Mouse (Mus musculus): ENCODE results near the gene Uevld. TPM values are rescaled to one million over a fixed set of nuclear protein-coding genes. Genes with fewer than 3 reads are reported as not detected.

The Uevld gene
- polyA plus RNA-seq, 1 experiment from 2014 or later, result 5.3 TPM

DNA sequence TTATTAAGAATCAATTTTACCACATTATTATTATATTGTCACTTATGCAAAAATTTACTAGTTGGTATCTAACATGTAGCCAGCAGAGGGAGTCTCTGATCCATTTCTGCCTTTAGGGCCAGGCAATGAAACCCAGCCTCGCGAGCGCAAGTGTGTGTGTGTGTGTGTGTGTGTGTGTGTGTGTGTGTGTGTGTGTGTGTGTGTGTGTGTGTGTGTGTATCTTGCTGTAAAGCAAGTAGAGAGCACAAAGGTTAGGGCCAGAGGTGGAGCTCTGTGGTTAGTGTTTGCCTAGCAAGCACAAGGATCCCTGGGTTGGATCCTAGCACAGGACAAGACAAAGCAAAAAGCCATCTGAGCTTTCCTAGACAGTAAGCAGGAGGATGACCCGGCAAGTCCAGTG lies 22.5 kb downstream of the Uevld start:
- Histone ChIP-seq H3K4me3 (ENCODE audit: low read depth, low read length) (no peak overlapping the region), H3K27me3 (ENCODE audit: control insufficient read depth, insufficient read depth, low read depth, low read length) (no peaks in the 10 kb centered on the region), H3K9me3 (replicated peaks; ENCODE audit: control insufficient read depth, low read length, poor library complexity, severe bottlenecking) (no peaks in the 10 kb centered on the region), H3K27ac (ENCODE audit: low read length) (no peak overlapping the region), H3K36me3 (ENCODE audit: control insufficient read depth, insufficient read depth, low read length) (peaks cover 4% of the 10 kb centered on the region; the same call in 1 of the 2 replicates), H3K4me2 (ENCODE audit: low read length) (no peak overlapping the region), H3K9ac (ENCODE audit: low read depth, low read length) (no peak overlapping the region), H3K4me1 (ENCODE audit: control insufficient read depth, insufficient read depth, low read length) (no peaks in the 10 kb centered on the region)
- ATAC-seq, result no peak
- 55% methylated on average over 4 of the region's 4 CpGs for WGBS

- no peak overlapping the region for H3K4me2 ChIP-seq (ENCODE audit: low read length)
- no peak overlapping the region for H3K27ac ChIP-seq (ENCODE audit: low read length)
- ATAC-seq, result no peak
- no peaks in the 10 kb centered on the region for H3K9me3 ChIP-seq (replicated peaks; ENCODE audit: control insufficient read depth, low read length, poor library complexity, severe bottlenecking)
- H3K9ac ChIP-seq (ENCODE audit: low read depth, low read length), result no peak overlapping the region
- peaks cover 2% of the 10 kb centered on the region; the same call in 1 of the 2 replicates for H3K36me3 ChIP-seq (ENCODE audit: control insufficient read depth, insufficient read depth, low read length)
- no peak overlapping the region for H3K4me3 ChIP-seq (ENCODE audit: low read depth, low read length)
- no peaks in the 10 kb centered on the region for H3K27me3 ChIP-seq (ENCODE audit: control insufficient read depth, insufficient read depth, low read depth, low read length)
- WGBS, result 88% methylated on average over 8 of the region's 8 CpGs
- no peaks in the 10 kb centered on the region for H3K4me1 ChIP-seq (ENCODE audit: control insufficient read depth, insufficient read depth, low read length)
Measured at GRCm38 (mm10) chr7:46934788-46935187, 23.5 kb downstream of the Uevld start.

DNA sequence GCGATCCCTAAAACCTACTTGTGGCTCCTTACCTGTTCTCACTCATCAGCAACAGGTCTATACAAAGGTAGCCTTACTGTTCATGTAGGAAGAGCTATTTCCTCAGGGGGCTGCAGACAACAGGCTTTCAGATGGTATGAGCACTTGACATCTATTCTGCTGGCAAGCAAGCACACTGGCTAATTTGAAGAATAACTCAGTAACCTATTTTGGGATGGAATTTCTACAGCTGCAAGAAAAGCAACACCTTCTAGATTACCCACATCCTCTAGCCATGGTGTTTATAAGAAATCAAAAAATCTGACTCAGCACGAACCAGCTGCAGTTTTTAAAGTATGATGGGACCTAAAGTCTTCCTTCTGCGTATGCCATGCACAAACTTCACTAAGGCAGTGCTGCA lies 27.0 kb downstream of the Uevld start:
- H3K27me3 ChIP-seq (ENCODE audit: control insufficient read depth, insufficient read depth, low read depth, low read length), result no peaks in the 10 kb centered on the region
- H3K4me3 ChIP-seq (ENCODE audit: low read depth, low read length), result no peak overlapping the region
- 96% methylated on average over 3 of the region's 3 CpGs for WGBS

GRCm38 (mm10) chr7:46928291-46928690 lies 30.0 kb downstream of the Uevld start:
- H3K9me3 ChIP-seq (replicated peaks; ENCODE audit: control insufficient read depth, low read length, poor library complexity, severe bottlenecking), result no peaks in the 10 kb centered on the region
- no peaks in the 10 kb centered on the region for H3K27me3 ChIP-seq (ENCODE audit: control insufficient read depth, insufficient read depth, low read depth, low read length)
- no peak overlapping the region for H3K4me2 ChIP-seq (ENCODE audit: low read length)
- no peak overlapping the region for H3K27ac ChIP-seq (ENCODE audit: low read length)
- H3K4me1 ChIP-seq (ENCODE audit: control insufficient read depth, insufficient read depth, low read length), result no peaks in the 10 kb centered on the region
- H3K9ac ChIP-seq (ENCODE audit: low read depth, low read length), result no peak overlapping the region
- H3K4me3 ChIP-seq (ENCODE audit: low read depth, low read length), result no peak overlapping the region
- no peak for ATAC-seq
- peaks cover 3% of the 10 kb centered on the region; the same call in 1 of the 2 replicates for H3K36me3 ChIP-seq (ENCODE audit: control insufficient read depth, insufficient read depth, low read length)
- 96% methylated on average over 5 of the region's 5 CpGs for WGBS

More for the DNA sequence above, 27.0 kb downstream of the Uevld start:
- Histone ChIP-seq H3K27ac (ENCODE audit: low read length) (no peak overlapping the region), H3K4me2 (ENCODE audit: low read length) (no peak overlapping the region), H3K9ac (ENCODE audit: low read depth, low read length) (no peak overlapping the region), H3K9me3 (replicated peaks; ENCODE audit: control insufficient read depth, low read length, poor library complexity, severe bottlenecking) (no peaks in the 10 kb centered on the region), H3K4me1 (ENCODE audit: control insufficient read depth, insufficient read depth, low read length) (no peaks in the 10 kb centered on the region), H3K36me3 (ENCODE audit: control insufficient read depth, insufficient read depth, low read length) (peaks cover 3% of the 10 kb centered on the region; the same call in 1 of the 2 replicates)
- ATAC-seq, result no peak

DNA sequence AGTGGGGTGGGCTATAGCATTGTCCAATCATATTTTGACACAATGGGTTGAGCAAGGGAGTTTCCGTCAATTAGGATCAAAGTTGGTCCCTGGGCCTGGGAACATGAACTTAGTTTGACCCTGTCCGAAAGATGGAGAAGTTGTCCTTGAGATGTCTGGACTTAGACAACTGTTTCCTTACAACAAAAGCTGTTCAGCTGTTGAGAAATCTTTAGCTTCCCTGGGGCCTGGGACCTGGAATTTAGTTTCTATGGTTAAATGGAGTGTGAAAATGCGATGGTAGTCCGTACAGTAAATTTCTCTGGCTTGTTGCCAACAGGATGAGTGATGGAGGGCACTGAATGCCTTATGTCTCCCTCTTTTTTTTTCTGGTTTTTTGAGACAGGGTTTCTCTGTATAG lies 36.3 kb downstream of the Uevld start:
- H3K9me3 ChIP-seq (replicated peaks; ENCODE audit: control insufficient read depth, low read length, poor library complexity, severe bottlenecking), result no peaks in the 10 kb centered on the region
- no peak for ATAC-seq
- no peaks in the 10 kb centered on the region for H3K36me3 ChIP-seq (ENCODE audit: control insufficient read depth, insufficient read depth, low read length)
- H3K4me1 ChIP-seq (ENCODE audit: control insufficient read depth, insufficient read depth, low read length), result peaks cover 21% of the 10 kb centered on the region
- no peak overlapping the region for H3K4me3 ChIP-seq (ENCODE audit: low read depth, low read length)
- no peaks in the 10 kb centered on the region for H3K27me3 ChIP-seq (ENCODE audit: control insufficient read depth, insufficient read depth, low read depth, low read length)
- H3K4me2 ChIP-seq (ENCODE audit: low read length), result no peak overlapping the region
- no peak overlapping the region for H3K27ac ChIP-seq (ENCODE audit: low read length)
- H3K9ac ChIP-seq (ENCODE audit: low read depth, low read length), result no peak overlapping the region
- WGBS, result 83% methylated on average over 4 of the region's 4 CpGs

DNA sequence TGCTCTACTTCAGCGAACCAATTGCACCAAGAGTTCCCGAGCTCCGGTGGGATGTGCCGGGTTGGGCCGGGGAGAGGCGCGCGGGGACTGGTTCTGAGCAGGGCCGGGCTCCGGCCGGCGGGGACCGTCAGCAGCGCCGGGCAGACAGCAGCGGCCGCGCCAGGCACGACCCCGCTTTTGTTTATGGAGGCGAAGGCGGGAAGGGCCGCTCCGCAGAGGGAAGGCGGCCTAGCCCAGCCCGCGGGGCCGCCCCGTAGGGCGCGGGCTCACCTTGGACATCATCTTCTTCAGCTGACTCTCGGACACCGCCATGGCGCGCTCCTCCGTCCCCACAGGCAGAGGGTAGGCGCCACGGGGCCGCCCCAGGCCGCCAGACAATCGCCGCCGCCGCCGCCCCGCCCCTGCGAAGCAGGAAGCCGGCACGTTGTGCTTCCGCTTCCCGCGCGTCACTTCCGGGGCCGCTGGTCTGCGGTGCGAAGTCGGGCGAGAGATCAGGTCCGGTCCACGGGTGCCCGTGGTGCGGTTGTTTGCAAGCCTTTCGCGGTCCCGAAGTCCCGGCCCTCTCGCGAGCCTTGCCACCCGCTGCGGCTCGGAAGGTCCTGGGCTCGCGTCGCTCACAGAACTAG lies 38.7 kb downstream of the Uevld start, which contains the start of gene Tsg101:
Gene Tsg101 (minus strand): TSS at position 419 of the 626 bp plus-strand sequence.
- peak within 1 kb of the TSS; percentile 98 for H3K4me3 ChIP-seq (ENCODE audit: low read depth, low read length)
- H3K36me3 ChIP-seq (ENCODE audit: control insufficient read depth, insufficient read depth, low read length), result peaks cover 4% of the 10 kb centered on the region; the same call in 1 of the 2 replicates
- no peaks in the 10 kb centered on the region for H3K27me3 ChIP-seq (ENCODE audit: control insufficient read depth, insufficient read depth, low read depth, low read length)
- H3K9ac ChIP-seq (ENCODE audit: low read depth, low read length), result peak within 1 kb of the TSS; percentile 91
- peak within 1 kb of the TSS; percentile 96 for H3K27ac ChIP-seq (ENCODE audit: low read length)
- WGBS, result under 1% methylated on average over 75 of the region's 75 CpGs
- peak within 1 kb of the TSS; percentile 75 for H3K4me2 ChIP-seq (ENCODE audit: low read length)
- H3K9me3 ChIP-seq (replicated peaks; ENCODE audit: control insufficient read depth, low read length, poor library complexity, severe bottlenecking), result no peaks in the 10 kb centered on the region
- peaks cover 26% of the 10 kb centered on the region for H3K4me1 ChIP-seq (ENCODE audit: control insufficient read depth, insufficient read depth, low read length)
- peak; percentile 97 for ATAC-seq

GRCm38 (mm10) chr7:46918678-46919371 lies 39.5 kb downstream of the Uevld start:
- Histone ChIP-seq H3K27me3 (ENCODE audit: control insufficient read depth, insufficient read depth, low read depth, low read length) (no peaks in the 10 kb centered on the region), H3K9ac (ENCODE audit: low read depth, low read length) (peak overlapping the region; percentile 91), H3K27ac (ENCODE audit: low read length) (no peak overlapping the region), H3K9me3 (replicated peaks; ENCODE audit: control insufficient read depth, low read length, poor library complexity, severe bottlenecking) (no peaks in the 10 kb centered on the region), H3K36me3 (ENCODE audit: control insufficient read depth, insufficient read depth, low read length) (peaks cover 4% of the 10 kb centered on the region; the same call in 1 of the 2 replicates), H3K4me3 (ENCODE audit: low read depth, low read length) (peak overlapping the region; percentile 98), H3K4me2 (ENCODE audit: low read length) (peak overlapping the region; percentile 69), H3K4me1 (ENCODE audit: control insufficient read depth, insufficient read depth, low read length) (peaks cover 26% of the 10 kb centered on the region)
- 21% methylated on average over 13 of the region's 13 CpGs for WGBS
- no peak for ATAC-seq

- peaks cover 26% of the 10 kb centered on the region for H3K4me1 ChIP-seq (ENCODE audit: control insufficient read depth, insufficient read depth, low read length)
Measured at GRCm38 (mm10) chr7:46916376-46916775, 42.0 kb downstream of the Uevld start.

GRCm38 (mm10) chr7:46911250-46911649 lies 47.1 kb downstream of the Uevld start:
- WGBS, result 94% methylated on average over 3 of the region's 3 CpGs
- Histone ChIP-seq H3K4me1 (ENCODE audit: control insufficient read depth, insufficient read depth, low read length) (peaks cover 2% of the 10 kb centered on the region; the same call in 1 of the 2 replicates), H3K27me3 (ENCODE audit: control insufficient read depth, insufficient read depth, low read depth, low read length) (no peaks in the 10 kb centered on the region), H3K36me3 (ENCODE audit: control insufficient read depth, insufficient read depth, low read length) (peaks cover 38% of the 10 kb centered on the region), H3K4me2 (ENCODE audit: low read length) (no peak overlapping the region), H3K9ac (ENCODE audit: low read depth, low read length) (no peak overlapping the region), H3K27ac (ENCODE audit: low read length) (no peak overlapping the region), H3K9me3 (replicated peaks; ENCODE audit: control insufficient read depth, low read length, poor library complexity, severe bottlenecking) (no peaks in the 10 kb centered on the region), H3K4me3 (ENCODE audit: low read depth, low read length) (no peak overlapping the region)
- no peak for ATAC-seq

More at GRCm38 (mm10) chr7:46916376-46916775, 42.0 kb downstream of the Uevld start:
- no peak overlapping the region for H3K4me3 ChIP-seq (ENCODE audit: low read depth, low read length)
- H3K9ac ChIP-seq (ENCODE audit: low read depth, low read length), result no peak overlapping the region
- H3K27me3 ChIP-seq (ENCODE audit: control insufficient read depth, insufficient read depth, low read depth, low read length), result no peaks in the 10 kb centered on the region
- no peak overlapping the region for H3K4me2 ChIP-seq (ENCODE audit: low read length)
- H3K27ac ChIP-seq (ENCODE audit: low read length), result no peak overlapping the region
- WGBS, result 94% methylated on average over 3 of the region's 3 CpGs
- peaks cover 7% of the 10 kb centered on the region; the same call in 1 of the 2 replicates for H3K36me3 ChIP-seq (ENCODE audit: control insufficient read depth, insufficient read depth, low read length)
- no peak for ATAC-seq
- no peaks in the 10 kb centered on the region for H3K9me3 ChIP-seq (replicated peaks; ENCODE audit: control insufficient read depth, low read length, poor library complexity, severe bottlenecking)

Data from midbrain, embryonic 16.5 days (tissue).